Mouse (Mus musculus) urinary bladder, postnatal 36 days (tissue): ENCODE results near the gene Gjb6.

Experiments
- DNase-seq, 2 experiments: peaks; one replicate each; pipeline ENCODE4 v3.0.0; 2022; ENCODE audit warnings: low spot score in 2 of 2, mixed read lengths in 1 of 2

The Gjb6 gene

DNA sequence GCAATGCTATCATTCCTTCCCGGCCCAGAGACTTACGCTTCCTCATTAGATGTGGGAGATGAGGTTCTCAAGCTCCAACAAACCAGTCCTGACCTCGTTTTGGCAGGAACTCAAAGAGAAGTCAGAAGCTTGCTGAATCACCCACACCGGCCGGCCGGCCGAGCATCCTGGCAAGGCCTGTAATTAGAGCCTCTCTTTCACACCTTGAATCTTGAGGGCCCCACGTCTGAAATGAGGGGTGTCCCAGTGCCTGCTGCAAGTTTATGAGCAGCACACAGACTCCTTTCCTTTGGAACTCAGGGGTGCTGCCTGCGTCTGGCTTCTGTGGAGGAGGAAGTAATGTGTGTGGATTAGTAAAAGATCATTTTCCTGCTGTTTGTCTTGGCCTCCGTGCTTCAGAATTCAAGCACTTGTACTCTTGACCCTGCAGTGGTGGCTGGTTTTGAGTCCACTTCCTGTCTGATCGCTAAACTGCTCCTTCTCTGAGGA, 49.2 kb downstream of the Gjb6 start:
- DNase-seq, result peak; percentile 33 to 36

DNA sequence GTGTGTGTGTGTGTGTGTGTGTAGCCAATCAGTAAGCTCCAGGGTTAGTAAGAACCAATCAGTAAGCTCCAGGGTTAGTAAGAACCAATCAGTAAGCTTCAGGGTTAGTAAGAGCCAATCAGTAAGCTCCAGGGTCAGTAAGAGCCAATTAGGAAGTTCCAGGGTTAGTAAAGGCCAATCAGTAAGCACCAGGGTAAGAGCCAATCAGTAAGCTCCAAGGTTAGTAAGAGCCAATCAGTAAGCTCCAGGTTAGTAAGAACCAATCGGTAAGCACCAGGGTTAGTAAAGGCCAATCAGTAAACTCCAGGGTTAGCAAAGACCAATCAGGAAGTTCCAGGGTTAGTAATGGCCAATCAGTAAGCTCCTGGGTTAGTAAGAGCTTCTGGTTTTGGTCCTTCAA, 50.5 kb downstream of the Gjb6 start:
- DNase-seq, result no peak

DNA sequence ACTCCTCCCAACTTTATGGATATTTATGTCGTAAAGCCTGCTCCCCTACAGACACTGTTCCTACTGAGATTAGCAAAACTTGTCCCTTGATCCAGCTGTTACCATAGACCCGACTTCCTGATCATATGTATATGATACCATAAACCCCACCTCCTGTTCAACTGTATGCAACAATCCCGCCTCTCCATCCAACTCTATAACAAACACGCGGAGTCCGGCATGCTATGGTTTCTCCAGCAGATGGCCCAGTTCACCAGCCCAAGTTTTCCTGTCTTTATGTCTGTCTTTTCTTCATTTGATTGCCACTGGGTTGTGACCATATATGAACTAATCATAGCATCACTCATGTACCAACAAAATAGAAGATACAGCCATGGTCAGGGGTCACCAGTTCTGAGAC, 57.9 kb downstream of the Gjb6 start:
- DNase-seq, result peak in 1 of 2 experiments; percentile 34
